Mouse (Mus musculus): ENCODE measurements around the gene Il25. TPM values are rescaled to one million over a fixed set of nuclear protein-coding genes. Genes with fewer than 3 reads are reported as not detected.

The Il25 gene
- polyA plus RNA-seq, 1 experiment = 0.26 TPM

GRCm38 (mm10) chr14:54929801-54930200 lies 2.7 kb upstream of the Il25 start:
- TF ChIP-seq POLR2A (IDR thresholded peaks at IDR 0.05; ENCODE audit: borderline replicate concordance, insufficient read depth, low read length) = no peak
- no peak for TF ChIP-seq CTCF (IDR thresholded peaks at IDR 0.05; ENCODE audit: borderline replicate concordance, insufficient read depth, low read depth, low read length)
- Histone ChIP-seq H3K27me3 (ENCODE audit: control insufficient read depth, insufficient read depth, low read length) (no peaks in the 10 kb centered on the region), H3K27ac (ENCODE audit: insufficient read depth, low read length) (no peak overlapping the region), H3K4me3 (replicated peaks; ENCODE audit: insufficient read depth, low read depth, low read length) (no peak overlapping the region), H3K4me1 (ENCODE audit: control insufficient read depth, insufficient read depth, low read length) (0 out of 2 replicates have a peak, but pooled peaks cover 3% of the 10 kb centered on the region)
- 72% methylated on average over 5 of the region's 5 CpGs for WGBS
- DNase-seq = no peak

DNA sequence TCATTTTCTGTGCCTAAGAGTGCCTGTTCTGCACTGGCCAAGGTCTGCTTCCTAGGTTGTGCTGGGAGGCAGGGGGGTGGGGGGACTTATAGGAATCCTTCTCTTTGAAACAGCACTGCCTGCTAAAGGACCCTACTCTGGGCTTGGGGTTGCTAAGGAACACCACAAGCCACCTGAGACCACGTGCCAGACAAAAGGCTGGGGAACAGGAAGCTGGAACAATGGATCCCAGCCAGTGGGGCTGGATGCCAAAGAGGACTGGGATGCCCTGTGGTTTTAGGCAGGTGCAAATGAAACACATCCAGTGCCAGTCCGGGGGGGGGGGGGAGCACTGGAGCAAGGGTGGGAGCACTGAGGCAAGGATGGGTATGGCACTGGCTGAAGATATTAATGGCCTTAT lies 2.1 kb upstream of the Il25 start:
- Histone ChIP-seq H3K4me3 (replicated peaks; ENCODE audit: insufficient read depth, low read depth, low read length) (no peak overlapping the region), H3K27me3 (ENCODE audit: control insufficient read depth, insufficient read depth, low read length) (no peaks in the 10 kb centered on the region), H3K4me1 (ENCODE audit: control insufficient read depth, insufficient read depth, low read length) (0 out of 2 replicates have a peak, but pooled peaks cover 3% of the 10 kb centered on the region), H3K27ac (ENCODE audit: insufficient read depth, low read length) (no peak overlapping the region)
- WGBS = 7% methylated on average over 2 of the region's 2 CpGs
- TF ChIP-seq CTCF (IDR thresholded peaks at IDR 0.05; ENCODE audit: borderline replicate concordance, insufficient read depth, low read depth, low read length) = no peak
- TF ChIP-seq POLR2A (IDR thresholded peaks at IDR 0.05; ENCODE audit: borderline replicate concordance, insufficient read depth, low read length) = no peak
- no peak for DNase-seq

DNA sequence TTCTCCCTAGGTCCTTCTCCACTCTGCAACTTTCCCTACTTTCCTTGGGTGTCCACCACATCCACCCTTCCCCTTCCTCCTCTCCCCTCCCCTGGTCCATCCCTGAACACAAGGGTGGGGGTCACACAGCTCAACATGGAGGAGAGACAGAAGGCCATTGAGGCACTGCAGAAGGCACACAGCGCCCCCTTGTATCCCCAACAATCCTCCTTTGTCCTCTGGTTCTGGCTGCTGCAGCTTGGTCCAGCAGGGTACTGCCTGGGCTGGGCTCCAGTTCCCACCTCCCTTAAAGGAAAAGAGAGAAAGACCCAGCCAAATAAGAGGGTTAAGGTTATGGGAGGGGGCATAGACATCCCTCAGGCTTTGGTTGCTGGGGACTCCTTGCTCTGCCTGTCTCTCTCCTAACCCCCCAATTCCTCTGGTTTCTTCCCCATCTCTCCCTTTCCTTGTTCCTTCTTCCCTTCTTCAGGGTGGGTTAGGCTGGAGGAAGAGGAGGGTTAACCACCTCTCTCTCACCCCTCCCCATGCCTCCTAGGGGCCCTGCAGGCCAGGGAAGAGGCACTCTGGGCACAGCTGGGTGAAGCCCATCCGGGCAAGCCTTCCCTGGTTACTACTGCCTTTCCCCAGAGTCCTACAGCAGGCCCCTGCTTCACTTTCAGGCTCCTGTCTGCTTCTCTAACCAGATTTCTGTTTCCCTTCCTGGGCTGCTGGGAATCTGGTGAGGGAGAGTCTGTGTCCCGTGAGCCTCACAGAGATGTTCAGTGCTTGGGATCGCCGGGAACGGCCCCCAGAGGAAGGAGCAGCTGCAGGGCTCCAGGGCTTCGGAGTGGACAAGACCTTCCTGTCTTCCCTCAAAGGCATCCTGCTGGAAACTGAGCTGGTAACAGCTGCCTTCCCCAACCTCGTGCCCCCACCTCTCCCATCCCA lies 3.7 kb downstream of the Il25 start, which contains the start of gene Cmtm5:
TSS of gene Cmtm5 (plus strand) at position 358 of the 927 bp plus-strand sequence.
- peak within 1 kb of the TSS; percentile 29 for H3K4me3 ChIP-seq (replicated peaks; ENCODE audit: insufficient read depth, low read depth, low read length)
- 17% methylated on average over 8 of the region's 8 CpGs for WGBS
- H3K27me3 ChIP-seq (ENCODE audit: control insufficient read depth, insufficient read depth, low read length) = no peaks in the 10 kb centered on the region
- H3K4me1 ChIP-seq (ENCODE audit: control insufficient read depth, insufficient read depth, low read length) = no peaks in the 10 kb centered on the region
- DNase-seq = peak; percentile 36 to 65
- peak within 1 kb of the TSS; percentile 68; the same call in 1 of the 2 replicates for H3K27ac ChIP-seq (ENCODE audit: insufficient read depth, low read length)
- TF ChIP-seq POLR2A (IDR thresholded peaks at IDR 0.05; ENCODE audit: borderline replicate concordance, insufficient read depth, low read length) = no peak
- TF ChIP-seq CTCF (IDR thresholded peaks at IDR 0.05; ENCODE audit: borderline replicate concordance, insufficient read depth, low read depth, low read length) = no peak; the same call in 1 of the 2 replicates

DNA sequence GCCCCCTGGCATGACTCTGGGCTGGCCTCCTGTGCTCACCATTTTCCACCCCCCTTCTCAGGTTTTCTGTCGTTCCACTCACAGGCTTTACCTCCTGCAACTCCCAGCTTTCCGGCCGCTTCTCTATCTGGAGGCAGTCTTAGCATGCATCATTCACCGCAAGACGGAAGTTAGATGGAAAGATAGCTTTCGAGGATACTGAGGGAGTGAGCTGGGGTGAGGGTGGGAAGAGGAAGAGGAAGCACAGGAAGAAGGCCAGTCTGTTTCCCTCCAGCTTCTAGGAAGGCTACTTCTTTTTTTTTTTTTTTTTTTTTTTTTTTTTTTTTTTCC lies 4.3 kb downstream of the Il25 start:
- WGBS = 58% methylated on average over 6 of the region's 6 CpGs
- no peak overlapping the region; the same call in 1 of the 2 replicates for H3K27ac ChIP-seq (ENCODE audit: insufficient read depth, low read length)

GRCm38 (mm10) chr14:54937361-54938182 lies 5.1 kb downstream of the Il25 start:
- DNase-seq = no peak

More for the DNA sequence above, 4.3 kb downstream of the Il25 start:
- no peak for TF ChIP-seq CTCF (IDR thresholded peaks at IDR 0.05; ENCODE audit: borderline replicate concordance, insufficient read depth, low read depth, low read length)
- TF ChIP-seq POLR2A (IDR thresholded peaks at IDR 0.05; ENCODE audit: borderline replicate concordance, insufficient read depth, low read length) = no peak
- no peak for DNase-seq
- no peaks in the 10 kb centered on the region for H3K4me1 ChIP-seq (ENCODE audit: control insufficient read depth, insufficient read depth, low read length)
- no peaks in the 10 kb centered on the region for H3K27me3 ChIP-seq (ENCODE audit: control insufficient read depth, insufficient read depth, low read length)
- peak overlapping the region; percentile 29 for H3K4me3 ChIP-seq (replicated peaks; ENCODE audit: insufficient read depth, low read depth, low read length)

DNA sequence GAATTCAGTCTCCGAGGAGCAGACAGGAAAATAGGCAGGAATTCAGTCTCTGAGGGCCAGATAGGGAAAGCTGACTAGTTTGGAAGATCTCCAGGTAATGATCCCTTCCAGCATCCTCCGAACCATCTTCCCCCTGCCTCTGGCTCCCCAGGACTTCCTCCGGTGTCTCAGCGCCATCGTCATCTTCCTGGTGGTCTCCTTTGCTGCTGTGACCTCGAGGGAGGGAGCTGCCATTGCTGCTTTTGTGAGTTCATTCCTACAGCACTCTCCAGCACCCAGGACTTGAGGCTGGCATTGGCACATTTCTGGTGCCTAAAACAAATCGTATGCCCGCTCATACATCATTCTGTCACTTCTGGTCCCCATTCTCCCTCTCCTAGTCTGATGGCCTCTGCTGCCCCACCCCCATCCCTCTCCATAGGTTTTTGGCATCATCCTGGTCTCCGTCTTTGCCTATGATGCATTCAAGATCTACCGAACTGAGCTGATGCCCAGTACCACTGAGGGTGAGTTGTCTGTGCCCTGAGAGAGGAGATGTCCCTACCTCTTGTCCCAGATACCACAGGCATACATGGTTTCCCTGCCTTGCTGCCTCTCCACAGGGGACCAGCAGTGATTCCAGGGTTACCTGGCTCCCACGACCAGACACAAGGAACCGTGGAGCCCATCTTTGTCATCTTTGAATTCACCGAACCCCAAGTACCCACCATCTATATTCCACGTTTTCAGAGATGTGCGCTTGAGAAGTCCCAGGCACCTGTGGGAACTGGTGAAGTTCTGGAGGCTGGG lies 6.1 kb downstream of the Il25 start:
- H3K4me1 ChIP-seq (ENCODE audit: control insufficient read depth, insufficient read depth, low read length) = no peaks in the 10 kb centered on the region
- no peak overlapping the region for H3K4me3 ChIP-seq (replicated peaks; ENCODE audit: insufficient read depth, low read depth, low read length)
- H3K27ac ChIP-seq (ENCODE audit: insufficient read depth, low read length) = no peak overlapping the region
- H3K27me3 ChIP-seq (ENCODE audit: control insufficient read depth, insufficient read depth, low read length) = no peaks in the 10 kb centered on the region
- WGBS = 57% methylated on average over 15 of the region's 15 CpGs
- DNase-seq = no peak
- TF ChIP-seq CTCF (IDR thresholded peaks at IDR 0.05; ENCODE audit: borderline replicate concordance, insufficient read depth, low read depth, low read length) (no peak), POLR2A (IDR thresholded peaks at IDR 0.05; ENCODE audit: borderline replicate concordance, insufficient read depth, low read length) (no peak)

More at GRCm38 (mm10) chr14:54937361-54938182, 5.1 kb downstream of the Il25 start:
- Histone ChIP-seq H3K4me3 (replicated peaks; ENCODE audit: insufficient read depth, low read depth, low read length) (no peak overlapping the region), H3K27me3 (ENCODE audit: control insufficient read depth, insufficient read depth, low read length) (no peaks in the 10 kb centered on the region), H3K27ac (ENCODE audit: insufficient read depth, low read length) (no peak overlapping the region), H3K4me1 (ENCODE audit: control insufficient read depth, insufficient read depth, low read length) (no peaks in the 10 kb centered on the region)
- TF ChIP-seq POLR2A (IDR thresholded peaks at IDR 0.05; ENCODE audit: borderline replicate concordance, insufficient read depth, low read length) (no peak), CTCF (IDR thresholded peaks at IDR 0.05; ENCODE audit: borderline replicate concordance, insufficient read depth, low read depth, low read length) (no peak)
- WGBS = 84% methylated on average over 16 of the region's 16 CpGs
